Mouse (Mus musculus) CH12.LX (cell line): Measurements from ENCODE around the gene Slc26a3.
A peak's percentile ranks its signal among the peaks of the same experiment; 100 is the strongest.

Experiments
- KAT2A ChIP-seq: IDR thresholded peaks from 2 replicates; pipeline ENCODE4 v1.6.1; 2012; ENCODE audit warnings: low read length, improper control_type of control experiment, inconsistent platforms; ENCODE audit not compliant: insufficient replicate concordance
- MEF2A ChIP-seq: IDR thresholded peaks from 2 replicates; pipeline ENCODE4 v1.6.1; 2014; ENCODE audit warnings: low read depth, mild to moderate bottlenecking, inconsistent platforms, low read length, improper control_type of control experiment, borderline replicate concordance
- NELFE ChIP-seq: IDR thresholded peaks from 2 replicates; pipeline ENCODE4 v1.6.1; 2011; ENCODE audit warnings: low read depth, low read length, improper control_type of control experiment
- POLR2A ChIP-seq: IDR thresholded peaks from 2 replicates; pipeline ENCODE4 v1.6.1; 2011; ENCODE audit warnings: low read depth, mild to moderate bottlenecking, improper control_type of control experiment, low read length
- TBP ChIP-seq: conservative IDR thresholded peaks from 2 replicates; pipeline ENCODE4 v1.6.1; 2011; ENCODE audit warnings: low read depth, low read length, improper control_type of control experiment
- USF1 ChIP-seq: IDR thresholded peaks from 2 replicates; pipeline ENCODE4 v1.6.1; 2014; ENCODE audit warnings: low read depth, mild to moderate bottlenecking, inconsistent platforms, low read length, improper control_type of control experiment

GRCm38 (mm10) chr12:31499314-31500131 is 108.9 kb downstream of the Slc26a3 start, which contains the start of gene Cbll1:
- TF ChIP-seq MEF2A, result peak; percentile 37
- TF ChIP-seq USF1, result no peak
- peak; percentile 72; the same call in 1 of the 2 replicates for TF ChIP-seq POLR2A
- peak; percentile 72 for TF ChIP-seq NELFE
- TF ChIP-seq KAT2A, result peak; percentile 85; the same call in 1 of the 2 replicates
- TF ChIP-seq TBP, result 0 out of 2 replicates have a peak, but pooled peaks have one; percentile 9
